Mouse (Mus musculus) ES-Bruce4 (cell line): ENCODE data around the gene Dgkh.

ENCODE experiments used
- CTCF ChIP-seq: IDR thresholded peaks from one replicate; pipeline ENCODE4 v1.8.1; 2011; ENCODE audit warnings: low read depth, low read length
- EP300 ChIP-seq: IDR thresholded peaks from 2 replicates; pipeline ENCODE4 v1.6.1; 2011; ENCODE audit warnings: low read depth, low read length; ENCODE audit not compliant: insufficient read depth
- POLR2A ChIP-seq: IDR thresholded peaks from one replicate; pipeline ENCODE4 v1.8.1; 2011; ENCODE audit warnings: low read length; ENCODE audit not compliant: insufficient read depth

DNA sequence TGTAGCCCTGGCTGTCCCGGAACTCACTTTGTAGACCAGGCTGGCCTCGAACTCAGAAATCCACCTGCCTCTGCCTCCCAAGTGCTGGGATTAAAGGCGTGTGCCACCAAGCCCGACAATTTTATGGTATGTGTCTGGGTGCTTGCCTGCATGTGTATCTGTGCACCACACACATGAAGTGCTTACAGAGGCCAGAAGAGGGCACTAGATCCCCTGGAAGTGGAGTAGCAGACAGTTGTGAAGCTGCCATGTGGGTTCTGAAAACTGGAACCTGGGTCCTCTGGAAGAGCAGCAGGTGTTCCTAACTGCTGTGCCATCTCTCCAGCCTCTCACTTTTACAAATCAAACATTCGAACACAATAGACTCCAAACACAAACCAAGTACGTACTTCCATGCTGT is 178.9 kb downstream of the Dgkh start:
- TF ChIP-seq CTCF = peak; percentile 59
- TF ChIP-seq POLR2A = no peak
- no peak for TF ChIP-seq EP300
